11 mouse cellular contexts compared by ENCODE assay signal in genomic region chr2:30356906-30357305, GRCm38 (mm10). TPM values are rescaled to one million over a fixed set of nuclear protein-coding genes. Genes with fewer than 3 reads are reported as not detected.
DNase-seq lines count a peak whose midpoint lies in the region; ATAC-seq and TF ChIP-seq lines count a peak whose summit lies in the region.
"Had no signal": no experiment of that assay in that cellular context is flagged by ENCODE, and none has a peak within 500 bp of the region (broad histone marks: within the 10 kb centered on the region; RNA-seq: fewer than 3 reads in every experiment).

No protein-coding gene starts in this region.

- TF ChIP-seq CTCF in cerebellum, adult 2 months (IDR thresholded peaks at IDR 0.05; ENCODE audit: borderline replicate concordance, insufficient read depth, low read depth, low read length), result no peak
- TF ChIP-seq CTCF in liver, embryonic 14.5 days (IDR thresholded peaks at IDR 0.05; ENCODE audit: low read depth), result 0 out of 2 replicates have a peak, but pooled peaks have one; percentile 10

- H3K9me3 ChIP-seq in heart, embryonic 14.5 days (ENCODE audit: control insufficient read depth, low read length), result no peaks in the 10 kb centered on the region
- no peaks in the 10 kb centered on the region for H3K9me3 ChIP-seq in liver, embryonic 14.5 days (ENCODE audit: control insufficient read depth, low read length)
- no peaks in the 10 kb centered on the region for H3K9me3 ChIP-seq in liver, embryonic 12.5 days (replicated peaks)
- H3K9me3 ChIP-seq in intestine, embryonic 16.5 days (ENCODE audit: control insufficient read depth, low read length), result no peaks in the 10 kb centered on the region
- H3K9me3 ChIP-seq: midbrain, embryonic 10.5 days had no signal

- TF ChIP-seq POLR2A in cerebellum, adult 2 months (IDR thresholded peaks at IDR 0.05; ENCODE audit: borderline replicate concordance, insufficient read depth, low read length), result no peak

- WGBS in cerebellum, adult 2 months, result 32% methylated on average over 9 of the region's 9 CpGs
- 41% methylated on average over 9 of the region's 9 CpGs for WGBS in heart, embryonic 14.5 days
- 68% methylated on average over 9 of the region's 9 CpGs for WGBS in liver, embryonic 14.5 days (ENCODE audit: insufficient replicate concordance)
- WGBS in liver, embryonic 12.5 days (ENCODE audit: insufficient replicate concordance), result 66% methylated on average over 9 of the region's 9 CpGs
- 57% methylated on average over 9 of the region's 9 CpGs for WGBS in intestine, embryonic 16.5 days

- peaks cover 36% of the 10 kb centered on the region for H3K36me3 ChIP-seq in heart, embryonic 14.5 days (ENCODE audit: control insufficient read depth, insufficient read depth, low read length)
- H3K36me3 ChIP-seq in liver, embryonic 14.5 days (replicated peaks; ENCODE audit: control insufficient read depth, insufficient read depth, low read depth), result no peaks in the 10 kb centered on the region
- H3K36me3 ChIP-seq in liver, embryonic 12.5 days, result peaks cover 27% of the 10 kb centered on the region
- peaks cover 7% of the 10 kb centered on the region; the same call in 1 of the 2 replicates for H3K36me3 ChIP-seq in intestine, embryonic 16.5 days (ENCODE audit: control insufficient read depth, insufficient read depth, low read length)

- DNase-seq in cerebellum, adult 2 months, result no peak
- no peak for DNase-seq in cerebellum, adult 11 months
- DNase-seq in heart, postnatal 10 days, result no peak
- no peak for DNase-seq in liver, embryonic 14.5 days (ENCODE audit: low read depth in 3 of 3, low spot score in 3 of 3)
- DNase-seq in left cerebral cortex, adult 11 months (ENCODE audit: low spot score), result no peak
- DNase-seq: lung, adult 18-20 months had no signal

- ATAC-seq in heart, embryonic 14.5 days (ENCODE audit: insufficient number of reproducible peaks, insufficient read depth, low FRiP score, low read depth), result no peak
- no peak for ATAC-seq in liver, embryonic 14.5 days (ENCODE audit: insufficient read depth)
- ATAC-seq in liver, embryonic 12.5 days, result no peak
- ATAC-seq in intestine, embryonic 16.5 days, result no peak
- ATAC-seq: forebrain, embryonic 16.5 days had no signal

- H3K4me3 ChIP-seq in cerebellum, adult 2 months (replicated peaks; ENCODE audit: insufficient read depth, low read depth, low read length), result peak overlapping the region; percentile 72
- H3K4me3 ChIP-seq in heart, embryonic 14.5 days (ENCODE audit: control insufficient read depth in 1 of 2, insufficient read depth in 1 of 2, low read depth in 1 of 2, low read length in 2 of 2), result peak overlapping the region in 1 of 2 experiments; percentile 60; a peak in 1 of 4 replicates
- H3K4me3 ChIP-seq in liver, embryonic 14.5 days (ENCODE audit: insufficient read depth in 1 of 2, low read depth in 2 of 2, low read length in 2 of 2), result no peak overlapping the region
- H3K4me3 ChIP-seq in liver, embryonic 12.5 days, result no peak overlapping the region
- no peak overlapping the region for H3K4me3 ChIP-seq in intestine, embryonic 16.5 days (ENCODE audit: low read length)

- H3K27me3 ChIP-seq in cerebellum, adult 2 months (ENCODE audit: control insufficient read depth, insufficient read depth, low read length), result no peaks in the 10 kb centered on the region
- no peaks in the 10 kb centered on the region for H3K27me3 ChIP-seq in heart, embryonic 14.5 days (ENCODE audit: control insufficient read depth, insufficient read depth, low read length)
- H3K27me3 ChIP-seq in liver, embryonic 14.5 days (ENCODE audit: control insufficient read depth, insufficient read depth, low read length), result no peaks in the 10 kb centered on the region
- H3K27me3 ChIP-seq in liver, embryonic 12.5 days (replicated peaks), result no peaks in the 10 kb centered on the region
- H3K27me3 ChIP-seq in intestine, embryonic 16.5 days (replicated peaks; ENCODE audit: control insufficient read depth, insufficient read depth, low read length), result no peaks in the 10 kb centered on the region

- peak overlapping the region; percentile 77; the same call in 1 of the 2 replicates for H3K9ac ChIP-seq in heart, embryonic 14.5 days (ENCODE audit: low read length)
- H3K9ac ChIP-seq in liver, embryonic 14.5 days (replicated peaks), result no peak overlapping the region
- H3K9ac ChIP-seq in liver, embryonic 12.5 days, result no peak overlapping the region
- H3K9ac ChIP-seq in intestine, embryonic 16.5 days (ENCODE audit: low read depth, low read length), result 0 out of 2 replicates have a peak overlapping the region, but pooled peaks have one; percentile 82

- peak overlapping the region; percentile 89 for H3K4me2 ChIP-seq in heart, embryonic 14.5 days (ENCODE audit: low read length)
- H3K4me2 ChIP-seq in liver, embryonic 14.5 days (ENCODE audit: low read depth), result no peak overlapping the region
- no peak overlapping the region for H3K4me2 ChIP-seq in liver, embryonic 12.5 days
- no peak overlapping the region for H3K4me2 ChIP-seq in intestine, embryonic 16.5 days (ENCODE audit: low read depth, low read length)

- H3K27ac ChIP-seq in cerebellum, adult 2 months (ENCODE audit: insufficient read depth, low read length), result peak overlapping the region; percentile 96
- peak overlapping the region; percentile 72 to 89 for H3K27ac ChIP-seq in heart, embryonic 14.5 days (replicated peaks in 1 of 2; ENCODE audit: control insufficient read depth in 1 of 2, insufficient read depth in 1 of 2, low read depth in 2 of 2, low read length in 2 of 2)
- no peak overlapping the region for H3K27ac ChIP-seq in liver, embryonic 14.5 days
- H3K27ac ChIP-seq in liver, embryonic 12.5 days, result no peak overlapping the region
- H3K27ac ChIP-seq in intestine, embryonic 16.5 days (ENCODE audit: low read length), result no peak overlapping the region

- TF ChIP-seq EP300 in liver, embryonic 14.5 days (IDR thresholded peaks at IDR 0.05; ENCODE audit: low read depth), result no peak

- peaks cover 42% of the 10 kb centered on the region for H3K4me1 ChIP-seq in cerebellum, adult 2 months (ENCODE audit: control insufficient read depth, insufficient read depth, low read length)
- H3K4me1 ChIP-seq in heart, embryonic 14.5 days (ENCODE audit: control insufficient read depth in 2 of 2, insufficient read depth in 2 of 2, low read length in 2 of 2), result peaks cover 21 to 33% of the 10 kb centered on the region in 2 experiments
- H3K4me1 ChIP-seq in liver, embryonic 14.5 days (replicated peaks; ENCODE audit: control insufficient read depth in 2 of 2, insufficient read depth in 2 of 2, low read length in 1 of 2), result peaks cover 7 to 13% of the 10 kb centered on the region in 2 experiments
- peaks cover 51% of the 10 kb centered on the region for H3K4me1 ChIP-seq in liver, embryonic 12.5 days
- H3K4me1 ChIP-seq in intestine, embryonic 16.5 days (ENCODE audit: control insufficient read depth, insufficient read depth, low read length), result peaks cover 34% of the 10 kb centered on the region

- intact Hi-C loops in heart, postnatal 10 days (cut with DNase I), result no loop called here

RNA-seq across cellular contexts. Expression of gene Sh3glb2, which starts 2.2 kb away (rescaled TPM):
- polyA plus RNA-seq in cerebellum, adult 2 months (2012; rRNA removed), result 509 and 525 TPM in 2 replicates
- polyA plus RNA-seq in heart, embryonic 14.5 days (2014; fragmentation: Nextera tagmentation; extraction: Ambion mirVana), result 94.6 and 97.3 TPM in 2 replicates
- 10 to 100 TPM; 62.0 to 69.5 TPM for total RNA-seq in heart, postnatal 10 days (2021)
- polyA plus RNA-seq in liver, embryonic 14.5 days (2012; rRNA removed), result 22.2 and 23.1 TPM in 2 replicates
- 13.6 and 15.4 TPM in 2 replicates for polyA plus RNA-seq in liver, embryonic 14.5 days (2014; fragmentation: Nextera tagmentation; extraction: Ambion mirVana)
- 30.3 and 33.7 TPM in 2 replicates for polyA plus RNA-seq in liver, embryonic 12.5 days (2016; fragmentation: Nextera tagmentation; extraction: Ambion mirVana)
- polyA plus RNA-seq in intestine, embryonic 16.5 days (2015; fragmentation: Nextera tagmentation; extraction: Ambion mirVana), result 68.6 and 71.4 TPM in 2 replicates

RNA-seq across cellular contexts. Expression of gene Miga2, which starts 7.1 kb away (rescaled TPM):
- 108 and 114 TPM in 2 replicates for polyA plus RNA-seq in cerebellum, adult 2 months (2012; rRNA removed)
- 28.3 and 31.6 TPM in 2 replicates for polyA plus RNA-seq in heart, embryonic 14.5 days (2014; fragmentation: Nextera tagmentation; extraction: Ambion mirVana)
- 10 to 100 TPM; 70.5 to 78.0 TPM for total RNA-seq in heart, postnatal 10 days (2021)
- 6.1 and 6.9 TPM in 2 replicates for polyA plus RNA-seq in liver, embryonic 14.5 days (2012; rRNA removed)
- 5.3 and 5.8 TPM in 2 replicates for polyA plus RNA-seq in liver, embryonic 14.5 days (2014; fragmentation: Nextera tagmentation; extraction: Ambion mirVana)
- 12.7 and 13.6 TPM in 2 replicates for polyA plus RNA-seq in liver, embryonic 12.5 days (2016; fragmentation: Nextera tagmentation; extraction: Ambion mirVana)
- polyA plus RNA-seq in intestine, embryonic 16.5 days (2015; fragmentation: Nextera tagmentation; extraction: Ambion mirVana), result 23.1 and 24.7 TPM in 2 replicates

RNA-seq across cellular contexts. Expression of gene Dolpp1, which starts 35.1 kb away (rescaled TPM):
- 50.5 and 55.9 TPM in 2 replicates for polyA plus RNA-seq in cerebellum, adult 2 months (2012; rRNA removed)
- polyA plus RNA-seq in heart, embryonic 14.5 days (2014; fragmentation: Nextera tagmentation; extraction: Ambion mirVana), result 16.8 and 20.8 TPM in 2 replicates
- total RNA-seq in heart, postnatal 10 days (2021), result 10 to 100 TPM; 11.6 to 14.7 TPM
- polyA plus RNA-seq in liver, embryonic 14.5 days (2012; rRNA removed), result 17.0 and 23.1 TPM in 2 replicates
- polyA plus RNA-seq in liver, embryonic 14.5 days (2014; fragmentation: Nextera tagmentation; extraction: Ambion mirVana), result 13.5 and 17.4 TPM in 2 replicates
- 23.5 and 24.3 TPM in 2 replicates for polyA plus RNA-seq in liver, embryonic 12.5 days (2016; fragmentation: Nextera tagmentation; extraction: Ambion mirVana)
- 59.4 and 63.3 TPM in 2 replicates for polyA plus RNA-seq in intestine, embryonic 16.5 days (2015; fragmentation: Nextera tagmentation; extraction: Ambion mirVana)

RNA-seq across cellular contexts. Expression of gene Crat, which starts 58.7 kb away (rescaled TPM):
- 50.9 and 52.1 TPM in 2 replicates for polyA plus RNA-seq in cerebellum, adult 2 months (2012; rRNA removed)
- 127 and 135 TPM in 2 replicates for polyA plus RNA-seq in heart, embryonic 14.5 days (2014; fragmentation: Nextera tagmentation; extraction: Ambion mirVana)
- total RNA-seq in heart, postnatal 10 days (2021), result 100 to 1,000 TPM; 448 to 485 TPM
- polyA plus RNA-seq in liver, embryonic 14.5 days (2012; rRNA removed), result 14.6 and 15.0 TPM in 2 replicates
- 27.4 and 27.9 TPM in 2 replicates for polyA plus RNA-seq in liver, embryonic 14.5 days (2014; fragmentation: Nextera tagmentation; extraction: Ambion mirVana)
- polyA plus RNA-seq in liver, embryonic 12.5 days (2016; fragmentation: Nextera tagmentation; extraction: Ambion mirVana), result 26.0 and 28.6 TPM in 2 replicates
- polyA plus RNA-seq in intestine, embryonic 16.5 days (2015; fragmentation: Nextera tagmentation; extraction: Ambion mirVana), result 25.9 and 29.4 TPM in 2 replicates

RNA-seq across cellular contexts. Expression of gene Ptpa, which starts 58.9 kb away (rescaled TPM):
- polyA plus RNA-seq in cerebellum, adult 2 months (2012; rRNA removed), result 204 and 207 TPM in 2 replicates
- polyA plus RNA-seq in heart, embryonic 14.5 days (2014; fragmentation: Nextera tagmentation; extraction: Ambion mirVana), result 42.0 and 61.2 TPM in 2 replicates
- 100 to 1,000 TPM; 125 to 133 TPM for total RNA-seq in heart, postnatal 10 days (2021)
- 78.2 and 103 TPM in 2 replicates for polyA plus RNA-seq in liver, embryonic 14.5 days (2012; rRNA removed)
- polyA plus RNA-seq in liver, embryonic 14.5 days (2014; fragmentation: Nextera tagmentation; extraction: Ambion mirVana), result 63.3 and 63.5 TPM in 2 replicates
- polyA plus RNA-seq in liver, embryonic 12.5 days (2016; fragmentation: Nextera tagmentation; extraction: Ambion mirVana), result 168 and 173 TPM in 2 replicates
- 120 and 132 TPM in 2 replicates for polyA plus RNA-seq in intestine, embryonic 16.5 days (2015; fragmentation: Nextera tagmentation; extraction: Ambion mirVana)

Comparison
In these comparisons a context has a peak if more than half of its experiments do, and no peak if none do; other contexts are left out.
1. H3K27ac ChIP-seq: peak in cerebellum, adult 2 months (single experiment) and heart, embryonic 14.5 days (2 of 2); none in liver, embryonic 14.5 days (single experiment), liver, embryonic 12.5 days (single experiment) and intestine, embryonic 16.5 days (single experiment).
2. H3K9ac ChIP-seq: peak in heart, embryonic 14.5 days (single experiment) and intestine, embryonic 16.5 days (single experiment); none in liver, embryonic 14.5 days (single experiment) and liver, embryonic 12.5 days (single experiment).